Mouse (Mus musculus) layer of hippocampus, postnatal 25 days (tissue): ENCODE results near the gene Hsd17b13. TPM values are rescaled to one million over a fixed set of nuclear protein-coding genes. Genes with fewer than 3 reads are reported as not detected.
"Not testable (repeated sequence)": the region's sequence is repeated elsewhere in the genome, so short reads cannot be mapped to it uniquely, and the experiment has no call there.

Source experiments
- DNase-seq, 2 experiments: peaks; one replicate each; pipeline ENCODE4 v3.0.0; 2022; ENCODE audit warnings: mixed read lengths in 2 of 2, low spot score in 1 of 2; ENCODE audit errors: extremely low spot score in 1 of 2
- total RNA-seq, 2 experiments: library from RNA; stranded (reverse); gene quantifications; 2 replicates each; pipeline ENCODE4 v1.2.3; 2021

Gene Hsd17b13
- not detected for total RNA-seq

- no peak for DNase-seq
Observed at GRCm38 (mm10) chr5:103977297-103977696, at the start of gene Hsd17b13. Hsd17b13 (minus strand) TSS chr5:103977410.

GRCm38 (mm10) chr5:104025245-104025854 lies 48.1 kb upstream of the Hsd17b13 start:
- DNase-seq: no peak

GRCm38 (mm10) chr5:104024762-104025161 lies 47.6 kb upstream of the Hsd17b13 start:
- DNase-seq: no peak

DNA sequence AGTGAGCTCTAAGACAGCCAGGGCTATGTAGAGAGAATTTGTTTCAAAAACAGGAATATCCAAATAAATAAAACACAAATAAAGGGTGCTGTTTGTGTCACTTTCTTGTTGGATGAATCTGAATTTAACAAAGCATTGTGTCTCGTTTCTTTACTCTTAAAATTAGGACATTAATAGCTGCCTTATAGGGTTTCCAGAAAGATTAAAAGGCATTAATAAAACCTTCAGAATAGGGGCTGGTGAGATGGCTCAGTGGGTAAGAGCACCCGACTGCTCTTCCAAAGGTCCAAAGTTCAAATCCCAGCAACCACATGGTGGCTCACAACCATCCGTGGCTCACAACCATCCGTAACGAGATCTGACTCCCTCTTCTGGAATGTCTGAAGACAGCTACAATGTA lies 47.0 kb upstream of the Hsd17b13 start:
- not testable (repeated sequence) for DNase-seq

DNA sequence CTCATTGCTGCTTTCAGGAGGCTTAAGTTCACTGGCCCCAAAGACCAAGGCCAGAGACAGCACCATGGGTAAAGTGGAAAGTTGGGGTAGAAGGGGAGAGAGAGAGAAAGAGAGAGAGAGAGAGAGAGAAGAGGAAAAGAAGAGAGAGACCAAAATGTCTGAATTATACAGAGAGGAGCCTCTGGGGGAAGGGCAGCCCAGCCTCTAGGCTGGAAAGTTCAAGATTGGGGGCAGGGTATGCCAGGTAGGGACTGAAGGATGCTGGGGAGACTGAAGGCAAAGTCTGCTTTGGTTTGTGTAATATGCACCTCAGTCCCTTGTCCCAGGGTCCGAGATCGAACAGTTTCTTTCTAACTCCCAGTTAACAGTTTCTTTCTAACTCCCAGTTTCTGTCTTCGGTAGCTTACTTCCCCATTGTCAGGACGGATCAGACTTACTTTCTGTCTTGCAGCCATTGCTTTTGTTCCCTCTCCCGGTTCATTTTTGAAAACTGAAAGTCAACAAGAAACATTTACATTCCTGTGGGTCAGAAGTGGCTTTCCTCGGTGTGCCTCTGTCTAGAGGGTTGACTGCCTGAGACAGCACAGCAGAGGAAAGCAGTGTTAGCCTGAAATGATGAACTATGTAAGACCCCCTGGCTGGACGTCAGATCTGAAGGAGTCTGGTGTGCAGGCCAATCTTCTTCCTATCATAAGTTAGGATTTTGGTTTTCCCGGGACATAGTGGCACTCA lies 46.2 kb upstream of the Hsd17b13 start:
- no peak for DNase-seq

DNA sequence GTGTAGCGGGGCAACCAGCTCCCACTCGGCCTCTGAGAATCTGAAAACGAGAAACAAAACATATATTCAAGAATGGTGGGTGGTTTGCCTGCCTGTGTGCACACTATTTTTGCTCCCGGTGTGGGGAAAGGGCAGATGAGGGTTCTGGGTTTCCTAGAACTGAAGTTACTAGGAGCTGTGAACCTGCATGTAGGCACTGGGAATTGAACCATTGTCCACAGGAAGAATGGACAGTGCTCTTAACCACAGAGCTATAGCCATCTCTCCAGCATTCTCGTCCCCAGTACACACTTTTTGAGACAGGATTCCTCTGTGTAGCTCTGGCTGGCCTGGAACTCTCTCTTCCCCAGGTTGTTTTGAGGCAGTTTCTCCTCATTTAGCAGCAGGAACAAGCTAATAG lies 45.3 kb upstream of the Hsd17b13 start:
- DNase-seq: no peak

- DNase-seq: peak; percentile 48 to 54
Observed at GRCm38 (mm10) chr5:104021597-104022378, 44.6 kb upstream of the Hsd17b13 start, which contains the start of gene Hsd17b11. Hsd17b11 (minus strand) TSS chr5:104021919.

DNA sequence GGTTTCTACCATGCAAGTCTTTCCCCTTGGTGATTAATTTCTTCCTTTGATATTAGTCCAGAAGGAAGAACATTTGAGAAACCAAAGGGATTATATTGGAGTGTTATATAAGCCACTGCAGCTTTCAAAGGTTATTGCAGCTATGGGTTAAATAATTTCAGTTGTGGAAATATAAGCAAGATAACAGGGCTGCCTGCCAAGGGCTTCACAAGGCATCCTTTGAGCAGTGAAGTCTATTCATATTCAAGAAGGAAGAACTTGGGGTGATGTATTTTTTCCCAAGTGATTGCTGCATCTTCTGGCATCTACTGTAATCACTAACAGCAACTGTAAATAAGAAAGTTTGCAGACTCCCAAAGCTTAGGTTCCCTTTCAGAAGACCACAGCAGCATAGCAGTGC lies 34.2 kb upstream of the Hsd17b13 start:
- no peak for DNase-seq

DNA sequence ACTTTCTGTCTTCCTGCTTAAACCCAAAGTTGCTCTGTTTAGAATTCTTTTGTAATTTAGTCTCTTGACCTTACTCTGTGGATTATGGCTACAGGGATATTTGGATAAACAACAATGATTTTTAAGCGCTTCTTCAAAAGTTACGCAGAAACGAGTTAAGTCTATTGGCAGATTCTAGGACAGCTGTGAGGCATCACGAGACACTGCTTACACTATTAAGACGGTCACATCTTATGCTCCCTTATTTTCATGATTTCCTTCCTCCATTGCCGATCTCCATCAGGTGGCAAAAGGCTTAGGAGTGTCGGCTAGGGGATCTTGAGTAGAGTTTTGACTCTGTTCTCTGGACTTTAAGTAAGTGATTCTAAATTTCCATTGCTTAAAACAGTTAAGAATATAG lies 33.1 kb upstream of the Hsd17b13 start:
- no peak for DNase-seq

GRCm38 (mm10) chr5:104009421-104009820 lies 32.2 kb upstream of the Hsd17b13 start:
- no peak for DNase-seq

GRCm38 (mm10) chr5:104007801-104008200 lies 30.6 kb upstream of the Hsd17b13 start:
- no peak for DNase-seq

GRCm38 (mm10) chr5:104006811-104007210 lies 29.6 kb upstream of the Hsd17b13 start:
- no peak for DNase-seq

GRCm38 (mm10) chr5:104003955-104004354 lies 26.7 kb upstream of the Hsd17b13 start:
- no peak for DNase-seq

GRCm38 (mm10) chr5:104003256-104003931 lies 26.2 kb upstream of the Hsd17b13 start:
- DNase-seq: no peak

DNA sequence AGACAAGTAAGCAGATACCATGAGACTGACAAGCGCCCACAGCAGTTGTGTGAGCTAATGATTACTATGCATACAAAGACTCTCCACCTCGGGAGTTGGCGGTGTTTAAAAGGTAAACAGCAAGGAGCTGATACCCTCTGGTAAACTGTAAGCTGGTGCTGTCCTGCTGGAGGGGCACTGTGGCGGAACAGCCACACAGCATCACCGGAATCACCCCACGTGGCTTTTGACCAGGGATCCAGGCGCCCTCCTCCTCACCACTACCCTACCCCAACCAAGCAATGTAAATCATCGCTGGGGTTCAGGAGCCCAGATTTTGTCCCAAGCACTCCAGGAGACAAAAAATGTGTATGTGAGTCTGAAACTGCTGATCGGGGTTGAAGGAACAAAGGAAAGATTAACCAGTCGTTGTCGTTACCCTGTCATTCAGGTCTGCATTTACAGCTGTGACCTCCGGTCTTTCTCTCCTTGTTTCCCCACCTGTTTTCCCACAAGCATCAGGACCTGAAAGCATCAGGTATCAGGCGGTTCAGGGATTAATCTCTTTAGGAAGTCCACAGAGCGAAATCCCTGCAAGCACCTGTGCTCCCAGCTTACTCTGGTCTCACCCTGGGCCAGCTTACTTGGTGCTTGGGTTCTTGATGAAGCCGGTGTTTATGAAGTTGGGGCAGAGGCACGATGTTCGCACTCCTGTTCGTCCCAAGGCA lies 25.5 kb upstream of the Hsd17b13 start:
- no peak for DNase-seq

DNA sequence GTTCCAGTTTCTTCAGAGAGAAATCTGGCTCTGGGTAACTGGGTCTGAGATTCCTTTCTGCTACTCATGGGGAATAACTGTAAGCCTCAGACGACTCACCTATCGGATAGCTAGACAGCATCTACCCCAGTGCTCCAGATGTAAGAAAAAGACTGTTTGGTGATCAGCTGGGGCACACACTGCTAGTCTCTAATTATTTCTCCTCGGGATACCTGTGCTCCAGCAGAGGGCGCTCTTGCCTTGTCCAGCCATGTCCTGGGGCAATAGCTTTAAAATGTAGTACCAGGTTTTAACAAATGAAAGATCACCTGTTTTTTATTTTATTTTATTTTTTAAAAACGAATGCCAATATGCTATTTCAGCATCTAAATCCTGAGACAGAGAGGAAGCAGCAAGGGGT lies 22.5 kb upstream of the Hsd17b13 start:
- DNase-seq: peak; percentile 75 to 91

DNA sequence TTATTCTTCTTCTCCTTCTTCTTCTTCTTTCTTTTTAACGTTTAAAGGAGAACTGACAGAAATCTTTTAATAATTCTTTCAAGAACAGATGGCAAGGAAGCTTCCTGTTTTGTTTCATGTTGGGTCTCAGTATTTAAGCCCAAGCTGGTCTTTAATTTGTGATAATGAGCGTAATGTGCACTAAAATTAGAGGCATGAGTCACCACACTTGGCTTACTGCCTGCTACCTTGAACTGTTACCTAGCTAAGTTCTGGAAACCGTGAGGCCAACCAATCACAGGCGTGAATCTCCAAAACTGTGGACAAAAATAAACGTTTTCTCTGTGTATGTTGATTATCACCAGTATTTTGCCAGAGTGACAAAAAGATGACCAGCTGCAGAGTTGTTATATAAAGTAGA lies 21.5 kb upstream of the Hsd17b13 start:
- no peak for DNase-seq

DNA sequence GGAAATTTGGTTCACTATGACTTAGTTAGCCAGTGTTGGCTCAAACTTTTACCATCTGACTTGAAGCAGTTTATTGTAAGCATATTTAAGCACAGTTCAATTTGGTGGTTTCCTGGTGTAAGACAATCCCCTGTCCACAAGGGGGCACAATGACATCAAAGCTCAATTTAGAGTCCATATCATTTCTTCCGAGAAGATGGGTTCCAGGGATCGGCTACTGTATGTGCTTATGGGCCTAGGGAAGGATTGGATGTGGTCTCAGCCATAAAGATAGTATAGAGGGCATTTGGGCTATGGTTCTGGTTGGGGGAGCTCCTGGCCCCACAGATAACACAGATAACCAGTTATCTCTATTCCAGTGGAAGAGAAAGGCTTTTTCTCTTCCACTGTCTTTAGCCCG lies 18.0 kb upstream of the Hsd17b13 start:
- DNase-seq: peak in 1 of 2 experiments; percentile 20

- DNase-seq: no peak
Observed at GRCm38 (mm10) chr5:103994669-103995068, 17.5 kb upstream of the Hsd17b13 start.

- no peak for DNase-seq
Observed at GRCm38 (mm10) chr5:103993601-103994000, 16.4 kb upstream of the Hsd17b13 start.
